Mouse (Mus musculus) limb, embryonic 10.5 days (tissue): ENCODE data around the gene Robo1. TPM values are rescaled to one million over a fixed set of nuclear protein-coding genes. Genes with fewer than 3 reads are reported as not detected.
A peak's percentile ranks its signal among the peaks of the same experiment; 100 is the strongest.

Experiments used
- DNase-seq: peaks from one replicate; pipeline ENCODE4 v3.0.0-alpha.2; 2017; ENCODE audit warnings: low spot score
- H3K27ac ChIP-seq: fragments of 300-500 bp; sonication (generic); 2 replicates; pipeline ENCODE4 v1.5.1; 2016; ENCODE audit warnings: mild to moderate bottlenecking
- H3K27me3 ChIP-seq: fragments of 300-500 bp; sonication (generic); 2 replicates; pipeline ENCODE4 v1.6.1; 2016; ENCODE audit warnings: low read depth, mild to moderate bottlenecking; ENCODE audit not compliant: poor library complexity, severe bottlenecking
- H3K36me3 ChIP-seq: fragments of 300-500 bp; sonication (generic); 2 replicates; pipeline ENCODE4 v1.6.1; 2016; ENCODE audit warnings: mild to moderate bottlenecking, moderate library complexity
- H3K4me1 ChIP-seq: fragments of 300-500 bp; sonication (generic); 2 replicates; pipeline ENCODE4 v1.6.1; 2016
- H3K4me3 ChIP-seq: fragments of 300-500 bp; sonication (generic); 2 replicates; pipeline ENCODE4 v1.5.1; 2016; ENCODE audit warnings: mild to moderate bottlenecking, moderate library complexity
- H3K9me3 ChIP-seq: fragments of 300-500 bp; sonication (generic); replicated peaks from 2 replicates; pipeline ENCODE4 v1.6.1; 2016; ENCODE audit warnings: mild to moderate bottlenecking
- WGBS: fragments of 180-500 bp; shearing (Covaris S2); methylation state at CpG from one replicate; pipeline ENCODE4 v1.1.7; 2016; 5-methylcytosine and 5-hydroxymethylcytosine counted together
- polyA plus RNA-seq: library from polyadenylated mRNA; unstranded; fragments of >200 nt; fragmentation: Nextera tagmentation; extraction: Ambion mirVana; gene quantifications from 2 replicates; pipeline ENCODE4 v1.2.1, GENCODE M21; 2016

The Robo1 gene
- polyA plus RNA-seq, 1 experiment from 2014 or later: 42.1 TPM

DNA sequence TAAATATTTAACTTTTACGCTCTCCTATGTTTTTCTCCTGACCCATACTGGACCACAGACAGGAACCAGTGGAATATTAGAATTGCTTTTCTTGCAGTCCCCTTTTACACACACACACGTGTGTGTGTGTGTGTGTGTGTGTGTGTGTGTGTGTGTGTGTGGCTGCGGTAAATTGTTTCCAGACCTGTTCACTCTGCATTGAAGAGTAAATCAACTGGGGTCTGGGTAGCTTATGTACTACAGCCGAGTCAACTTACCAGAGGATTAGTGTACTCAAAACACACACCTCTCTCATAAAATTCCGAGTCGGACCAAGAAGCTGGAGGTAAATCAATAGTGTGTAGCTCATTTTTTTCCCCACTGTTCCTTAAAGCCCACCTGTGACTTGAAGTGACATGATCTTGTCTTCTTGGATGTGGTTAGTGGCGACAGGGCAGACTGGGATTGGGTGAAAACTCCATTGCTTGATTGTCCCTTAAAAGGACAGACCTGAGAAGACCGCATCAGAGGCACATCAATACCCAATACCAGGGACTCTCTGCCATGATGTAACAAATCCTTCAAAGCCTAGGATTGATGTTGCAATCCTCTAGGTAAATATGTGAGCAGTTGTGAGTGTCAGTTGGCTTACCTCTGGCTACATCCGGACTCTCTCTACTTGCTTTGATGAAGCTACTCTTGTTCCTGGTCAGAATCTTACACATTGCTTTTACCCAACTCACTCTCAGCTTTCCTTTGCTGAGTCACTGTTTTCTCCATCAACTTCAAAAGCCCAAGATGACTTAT lies 457.2 kb downstream of the Robo1 start:
- DNase-seq: no peak
- H3K9me3 ChIP-seq: no peaks in the 10 kb centered on the region
- H3K27ac ChIP-seq: no peak overlapping the region
- 69% methylated on average over 9 of the region's 9 CpGs for WGBS
- H3K4me3 ChIP-seq: no peak overlapping the region
- H3K36me3 ChIP-seq: no peaks in the 10 kb centered on the region
- peaks cover 22% of the 10 kb centered on the region for H3K4me1 ChIP-seq
- H3K27me3 ChIP-seq: no peaks in the 10 kb centered on the region

- Histone ChIP-seq H3K27ac (peak overlapping the region; percentile 44; the same call in 1 of the 2 replicates), H3K4me1 (peaks cover 44% of the 10 kb centered on the region)
- WGBS: 90% methylated on average over 8 of the region's 8 CpGs
Observed at GRCm38 (mm10) chr16:72769214-72769834, 461.2 kb downstream of the Robo1 start.

GRCm38 (mm10) chr16:72772348-72772747 lies 464.2 kb downstream of the Robo1 start:
- H3K27me3 ChIP-seq: no peaks in the 10 kb centered on the region
- H3K4me1 ChIP-seq: peaks cover 37% of the 10 kb centered on the region
- DNase-seq: no peak
- no peaks in the 10 kb centered on the region for H3K36me3 ChIP-seq
- H3K27ac ChIP-seq: no peak overlapping the region
- no peaks in the 10 kb centered on the region for H3K9me3 ChIP-seq
- 49% methylated on average over 5 of the region's 5 CpGs for WGBS
- H3K4me3 ChIP-seq: no peak overlapping the region

More at GRCm38 (mm10) chr16:72769214-72769834, 461.2 kb downstream of the Robo1 start:
- DNase-seq: no peak
- Histone ChIP-seq H3K4me3 (no peak overlapping the region), H3K36me3 (no peaks in the 10 kb centered on the region), H3K27me3 (no peaks in the 10 kb centered on the region), H3K9me3 (no peaks in the 10 kb centered on the region)

GRCm38 (mm10) chr16:72773034-72773433 lies 464.9 kb downstream of the Robo1 start:
- 40% methylated on average over 7 of the region's 7 CpGs for WGBS
- Histone ChIP-seq H3K9me3 (no peaks in the 10 kb centered on the region), H3K36me3 (no peaks in the 10 kb centered on the region), H3K4me3 (no peak overlapping the region), H3K27ac (no peak overlapping the region), H3K27me3 (no peaks in the 10 kb centered on the region), H3K4me1 (peaks cover 37% of the 10 kb centered on the region)
- no peak for DNase-seq

DNA sequence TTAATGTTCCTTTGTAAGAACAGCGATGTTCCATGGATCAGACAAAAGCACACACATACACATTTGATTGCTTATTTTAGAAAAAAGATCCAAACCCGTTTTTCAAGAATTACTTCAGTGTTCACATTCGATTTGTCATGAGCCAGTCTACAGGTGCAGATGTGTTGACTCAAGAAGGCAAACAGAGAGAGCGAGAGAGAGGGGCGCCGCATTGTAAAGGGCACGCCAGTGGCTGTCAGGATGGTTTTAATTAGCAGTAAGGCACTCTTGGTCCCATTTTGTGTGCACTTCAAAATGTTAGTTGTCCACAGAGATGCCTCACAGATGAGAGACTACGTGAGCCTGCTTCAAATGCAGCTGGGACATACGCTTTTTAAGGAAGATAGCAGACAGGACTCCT lies 470.4 kb downstream of the Robo1 start:
- WGBS: 32% methylated on average over 9 of the region's 9 CpGs
- no peaks in the 10 kb centered on the region for H3K27me3 ChIP-seq
- H3K4me3 ChIP-seq: no peak overlapping the region
- H3K36me3 ChIP-seq: no peaks in the 10 kb centered on the region
- H3K9me3 ChIP-seq: no peaks in the 10 kb centered on the region
- DNase-seq: no peak
- no peak overlapping the region for H3K27ac ChIP-seq
- H3K4me1 ChIP-seq: peaks cover 10% of the 10 kb centered on the region

DNA sequence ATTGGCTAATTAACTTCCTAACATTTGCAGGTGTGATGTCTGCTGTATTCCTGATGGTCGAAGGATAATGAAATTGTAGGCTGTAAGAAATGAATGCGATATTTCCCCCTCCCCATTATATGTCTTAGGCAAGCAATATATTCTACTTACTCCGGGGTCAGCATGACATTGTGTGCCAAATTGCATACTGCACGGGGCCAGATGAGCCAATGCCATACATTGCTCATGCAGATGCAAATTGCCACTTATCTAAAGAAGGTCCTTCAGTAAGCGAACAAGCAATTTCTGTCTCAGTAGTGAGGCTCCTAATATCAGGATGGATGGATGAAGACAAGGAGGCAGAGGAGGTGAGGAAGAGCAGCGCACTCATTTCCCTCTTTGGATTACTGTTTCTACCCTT lies 474.1 kb downstream of the Robo1 start:
- DNase-seq: no peak
- Histone ChIP-seq H3K27me3 (no peaks in the 10 kb centered on the region), H3K4me1 (peaks cover 10% of the 10 kb centered on the region), H3K9me3 (no peaks in the 10 kb centered on the region), H3K4me3 (no peak overlapping the region), H3K36me3 (no peaks in the 10 kb centered on the region), H3K27ac (no peak overlapping the region)
- WGBS: 95% methylated on average over 6 of the region's 6 CpGs

- Histone ChIP-seq H3K4me1 (peaks cover 8% of the 10 kb centered on the region; the same call in 1 of the 2 replicates), H3K27me3 (no peaks in the 10 kb centered on the region), H3K9me3 (no peaks in the 10 kb centered on the region), H3K36me3 (no peaks in the 10 kb centered on the region), H3K4me3 (no peak overlapping the region), H3K27ac (no peak overlapping the region)
- WGBS: 92% methylated on average over 6 of the region's 6 CpGs
- no peak for DNase-seq
Observed at GRCm38 (mm10) chr16:72786079-72786478, 478.0 kb downstream of the Robo1 start.

DNA sequence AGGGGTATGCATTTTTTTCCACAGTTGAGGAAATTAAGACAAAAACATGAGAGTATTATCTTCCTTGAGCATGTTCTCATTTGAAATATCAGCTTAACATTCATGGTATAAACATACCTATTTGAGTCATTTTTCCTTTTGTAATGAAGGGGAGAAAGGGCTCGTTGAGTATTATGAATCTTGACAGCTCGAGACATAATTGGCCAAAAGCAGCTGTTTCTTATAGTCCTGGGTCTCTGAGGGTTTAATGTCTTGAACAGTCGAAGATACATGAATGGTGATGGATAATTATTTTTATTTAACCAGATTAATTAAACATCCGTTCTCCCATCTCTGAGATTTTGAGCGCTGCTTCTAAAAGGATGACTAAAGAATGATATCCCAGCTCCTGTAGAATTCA lies 478.5 kb downstream of the Robo1 start:
- 90% methylated on average over 5 of the region's 5 CpGs for WGBS

GRCm38 (mm10) chr16:72788017-72788416 lies 479.9 kb downstream of the Robo1 start:
- no peaks in the 10 kb centered on the region for H3K27me3 ChIP-seq
- H3K9me3 ChIP-seq: no peaks in the 10 kb centered on the region
- DNase-seq: no peak
- peaks cover 8% of the 10 kb centered on the region; the same call in 1 of the 2 replicates for H3K4me1 ChIP-seq
- no peak overlapping the region for H3K4me3 ChIP-seq
- H3K36me3 ChIP-seq: no peaks in the 10 kb centered on the region
- 74% methylated on average over 7 of the region's 7 CpGs for WGBS
- H3K27ac ChIP-seq: no peak overlapping the region

More for the DNA sequence above, 478.5 kb downstream of the Robo1 start:
- Histone ChIP-seq H3K36me3 (no peaks in the 10 kb centered on the region), H3K27ac (no peak overlapping the region), H3K4me3 (no peak overlapping the region), H3K9me3 (no peaks in the 10 kb centered on the region), H3K4me1 (peaks cover 8% of the 10 kb centered on the region; the same call in 1 of the 2 replicates), H3K27me3 (no peaks in the 10 kb centered on the region)
- no peak for DNase-seq

DNA sequence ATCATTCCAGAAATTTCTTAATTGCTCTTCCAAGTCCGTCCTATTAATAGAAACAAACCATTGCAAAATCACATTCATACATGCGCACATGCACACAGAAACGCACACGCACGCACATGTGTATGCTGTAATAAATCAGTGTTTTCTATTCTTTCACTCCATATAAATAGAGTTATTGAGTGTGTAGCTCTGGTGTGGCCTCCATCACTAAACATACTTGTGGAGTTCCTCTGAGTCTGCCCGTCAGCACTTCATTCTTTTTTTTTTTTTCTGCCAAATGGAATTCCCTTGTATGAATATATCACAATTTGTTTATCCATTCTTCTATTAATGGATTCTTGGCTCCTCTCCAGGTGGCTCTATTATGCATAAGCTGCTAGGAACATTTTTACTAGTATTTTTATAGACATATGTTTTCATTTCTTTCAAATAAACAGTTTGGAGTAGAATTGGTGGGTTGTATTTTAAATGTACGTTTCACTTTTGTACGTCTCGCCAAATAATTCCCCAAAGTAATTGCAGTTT lies 483.1 kb downstream of the Robo1 start:
- no peak for DNase-seq
- Histone ChIP-seq H3K27ac (no peak overlapping the region), H3K36me3 (no peaks in the 10 kb centered on the region), H3K9me3 (no peaks in the 10 kb centered on the region), H3K4me3 (no peak overlapping the region), H3K4me1 (peaks cover 12% of the 10 kb centered on the region), H3K27me3 (no peaks in the 10 kb centered on the region)
- 97% methylated on average over 9 of the region's 9 CpGs for WGBS

DNA sequence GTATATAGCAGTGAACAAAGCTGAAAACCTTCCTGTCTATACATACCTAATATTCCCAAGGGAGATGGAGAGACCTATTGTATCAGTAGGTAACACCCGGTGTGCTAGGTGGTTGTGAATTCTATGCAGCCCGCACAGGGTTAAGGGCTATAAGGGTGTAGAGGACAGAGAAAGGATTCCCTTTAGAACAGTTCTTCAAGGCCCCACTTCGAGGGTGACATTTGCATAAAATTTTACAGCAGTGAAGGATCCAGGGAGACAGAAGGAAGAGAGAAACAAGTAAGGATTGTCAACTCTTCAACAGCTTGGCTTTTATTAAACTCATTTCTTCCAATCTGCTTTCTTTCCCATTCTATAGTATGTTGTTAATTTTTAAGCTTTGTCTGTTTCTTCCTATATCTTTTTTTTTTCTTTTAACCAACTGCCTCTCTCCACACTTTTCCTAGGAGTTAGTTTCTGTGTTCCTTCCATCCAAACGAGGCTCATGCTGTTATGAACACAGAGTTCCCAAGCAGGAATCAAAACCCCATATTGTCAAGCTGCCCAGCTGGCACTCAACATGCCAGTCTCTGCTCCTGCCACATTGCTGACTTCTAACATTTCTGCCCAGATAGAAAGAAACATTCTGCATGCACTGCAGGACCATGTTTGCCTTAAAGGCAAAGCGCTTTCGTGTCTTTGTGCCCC lies 486.7 kb downstream of the Robo1 start:
- Histone ChIP-seq H3K4me3 (no peak overlapping the region), H3K9me3 (no peaks in the 10 kb centered on the region), H3K4me1 (peaks cover 10% of the 10 kb centered on the region), H3K27ac (no peak overlapping the region), H3K27me3 (no peaks in the 10 kb centered on the region), H3K36me3 (no peaks in the 10 kb centered on the region)
- WGBS: 77% methylated on average over 6 of the region's 6 CpGs
- DNase-seq: no peak

- H3K4me3 ChIP-seq: no peak overlapping the region
- no peak for DNase-seq
- H3K4me1 ChIP-seq: peaks cover 15% of the 10 kb centered on the region
- H3K27me3 ChIP-seq: no peaks in the 10 kb centered on the region
- no peak overlapping the region for H3K27ac ChIP-seq
- H3K36me3 ChIP-seq: no peaks in the 10 kb centered on the region
- no peaks in the 10 kb centered on the region for H3K9me3 ChIP-seq
- WGBS: 68% methylated on average over 1 of the region's 1 CpGs
Observed at GRCm38 (mm10) chr16:72795379-72795712, 487.2 kb downstream of the Robo1 start.

GRCm38 (mm10) chr16:72798405-72798949 lies 490.4 kb downstream of the Robo1 start:
- no peaks in the 10 kb centered on the region for H3K9me3 ChIP-seq
- H3K27ac ChIP-seq: no peak overlapping the region
- no peaks in the 10 kb centered on the region for H3K36me3 ChIP-seq
- H3K4me3 ChIP-seq: no peak overlapping the region
- H3K27me3 ChIP-seq: no peaks in the 10 kb centered on the region
- peaks cover 20% of the 10 kb centered on the region for H3K4me1 ChIP-seq
- no peak for DNase-seq
- 86% methylated on average over 12 of the region's 12 CpGs for WGBS
